Mouse (Mus musculus) CD4-positive helper T cell, adult 2 months (primary cell): ENCODE measurements around the gene Piwil4.
"Not testable (repeated sequence)": the region's sequence is repeated elsewhere in the genome, so short reads cannot be mapped to it uniquely, and the experiment has no call there.

Experiments
- DNase-seq: peaks from one replicate; pipeline ENCODE4 v3.0.0-alpha.2; 2012; ENCODE audit warnings: low read depth, missing footprints, low spot score

Gene Piwil4

DNA sequence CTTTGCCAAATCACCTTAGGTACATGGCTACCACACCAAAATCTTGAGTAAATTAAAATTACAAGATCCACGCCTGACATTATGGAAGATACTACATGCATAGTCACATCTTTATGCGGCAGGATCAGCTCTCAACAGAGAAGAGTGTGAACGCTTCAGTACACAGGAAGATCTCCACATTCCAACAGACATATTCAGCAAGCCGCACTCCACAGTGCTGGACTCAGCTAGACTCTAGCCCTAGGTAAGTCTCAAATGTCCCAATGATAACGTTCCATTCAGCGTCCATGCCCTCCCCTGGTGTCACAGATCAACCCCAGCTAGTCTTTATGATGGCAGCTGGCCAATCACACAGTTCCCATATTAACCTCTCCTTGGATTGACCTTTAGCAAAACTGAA, 14.5 kb downstream of the Piwil4 start:
- DNase-seq: no peak

DNA sequence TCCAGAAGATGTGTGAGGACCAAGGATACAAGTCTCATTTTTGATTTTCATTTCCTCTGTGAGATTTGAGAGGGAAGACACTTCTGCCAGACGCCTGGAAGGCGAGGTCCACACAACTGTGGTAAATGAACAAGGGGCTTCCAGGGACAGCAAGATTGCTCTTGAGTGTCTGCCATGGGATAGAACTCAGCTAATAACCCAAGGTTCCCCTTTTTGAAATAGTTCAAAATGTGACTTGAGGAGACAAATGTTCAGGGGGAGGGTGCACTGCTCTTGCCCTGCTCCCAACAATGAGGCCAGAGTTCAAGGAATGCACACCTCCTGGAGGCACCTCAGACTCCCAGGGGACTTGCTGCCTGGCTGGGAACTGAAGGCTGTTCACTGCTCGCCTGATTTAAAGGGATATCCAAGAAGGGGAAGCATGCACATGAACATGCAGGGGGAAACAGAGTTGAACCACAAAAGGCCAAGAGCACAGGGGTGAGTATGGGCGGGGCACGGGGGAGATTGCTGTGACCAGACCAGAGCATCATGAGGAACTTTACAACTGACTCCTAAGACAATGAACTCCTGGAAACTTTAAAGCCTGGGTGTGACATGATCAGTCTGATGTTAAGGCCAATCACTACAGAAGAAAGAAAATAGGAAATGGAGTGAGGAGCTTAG, 15.6 kb downstream of the Piwil4 start:
- no peak for DNase-seq

GRCm38 (mm10) chr9:14721610-14722009, 18.9 kb downstream of the Piwil4 start:
- no peak for DNase-seq

- DNase-seq: no peak
Measured at GRCm38 (mm10) chr9:14720384-14720783, 20.1 kb downstream of the Piwil4 start.

- DNase-seq: no peak
Measured at GRCm38 (mm10) chr9:14718332-14718691, 22.2 kb downstream of the Piwil4 start.

DNA sequence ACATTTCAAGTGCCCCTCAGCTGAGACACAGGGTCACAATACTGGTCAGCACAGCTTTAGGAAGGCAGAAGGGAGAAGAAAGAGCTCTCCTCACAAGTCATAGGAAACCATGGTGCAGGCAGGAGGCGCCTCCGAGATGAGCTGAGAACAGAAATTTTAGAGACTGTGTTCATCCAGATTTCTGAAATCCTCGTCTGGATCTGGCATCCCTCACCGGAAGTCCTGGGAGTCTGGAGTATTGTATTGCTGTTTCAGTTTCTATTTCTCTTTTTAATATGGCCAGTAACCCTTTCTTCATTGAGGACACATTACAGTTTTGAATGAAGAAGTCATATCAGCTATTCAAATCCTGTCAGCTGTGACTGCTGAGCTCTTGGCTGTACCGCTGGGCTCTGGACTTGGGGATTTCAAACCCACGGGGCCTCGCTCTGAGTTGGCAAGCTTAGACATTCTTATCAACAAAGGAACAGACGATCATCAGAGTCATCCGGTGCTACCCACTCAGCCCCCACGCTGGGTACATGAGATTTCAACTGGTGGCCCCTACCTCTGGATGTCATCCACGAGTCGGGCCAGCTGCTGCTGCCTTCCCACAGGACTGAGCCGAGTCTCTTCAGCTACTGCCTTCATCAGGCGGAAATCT, 22.7 kb downstream of the Piwil4 start:
- no peak for DNase-seq

GRCm38 (mm10) chr9:14715258-14715657, 25.3 kb downstream of the Piwil4 start:
- no peak for DNase-seq

GRCm38 (mm10) chr9:14710910-14711309, 29.6 kb downstream of the Piwil4 start:
- no peak for DNase-seq

- no peak for DNase-seq
Measured at GRCm38 (mm10) chr9:14705321-14706162, 35.0 kb downstream of the Piwil4 start.

GRCm38 (mm10) chr9:14700795-14701194, 39.7 kb downstream of the Piwil4 start:
- DNase-seq: not testable (repeated sequence)

GRCm38 (mm10) chr9:14699288-14699640, 41.3 kb downstream of the Piwil4 start:
- DNase-seq: no peak

DNA sequence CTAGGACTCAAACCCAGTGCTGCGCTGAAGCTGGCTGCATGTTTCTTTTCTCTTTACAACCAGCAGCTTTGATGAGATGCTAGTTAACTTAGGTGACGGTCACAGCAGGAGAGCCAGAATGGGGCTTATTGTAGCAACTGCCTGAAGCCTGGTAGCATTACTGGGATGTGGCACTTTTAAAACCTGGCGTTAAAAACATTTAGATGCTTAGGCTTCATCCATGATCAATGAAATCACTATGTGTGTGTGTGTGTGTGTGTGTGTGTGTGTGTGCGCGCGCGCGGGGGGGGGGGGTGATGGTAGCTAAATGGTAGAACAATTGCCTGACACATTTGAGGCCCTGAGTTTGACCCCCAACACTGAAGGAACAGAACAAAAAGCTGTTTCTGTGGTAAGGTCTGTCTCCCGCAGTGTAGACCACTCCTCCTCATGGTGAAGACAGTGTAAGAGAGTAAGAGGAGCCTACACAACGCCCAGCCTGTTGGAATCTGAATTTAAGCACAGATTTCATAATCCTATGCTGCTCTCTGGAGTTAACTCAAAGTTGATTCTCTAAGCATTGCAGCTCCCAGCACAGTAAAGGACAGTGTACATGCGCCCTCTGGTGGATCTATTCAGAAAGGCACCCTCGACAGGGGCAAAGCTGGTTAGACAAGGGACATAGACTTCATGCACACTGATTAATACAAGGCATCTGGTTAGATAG, 41.8 kb downstream of the Piwil4 start:
- DNase-seq: peak; percentile 62

DNA sequence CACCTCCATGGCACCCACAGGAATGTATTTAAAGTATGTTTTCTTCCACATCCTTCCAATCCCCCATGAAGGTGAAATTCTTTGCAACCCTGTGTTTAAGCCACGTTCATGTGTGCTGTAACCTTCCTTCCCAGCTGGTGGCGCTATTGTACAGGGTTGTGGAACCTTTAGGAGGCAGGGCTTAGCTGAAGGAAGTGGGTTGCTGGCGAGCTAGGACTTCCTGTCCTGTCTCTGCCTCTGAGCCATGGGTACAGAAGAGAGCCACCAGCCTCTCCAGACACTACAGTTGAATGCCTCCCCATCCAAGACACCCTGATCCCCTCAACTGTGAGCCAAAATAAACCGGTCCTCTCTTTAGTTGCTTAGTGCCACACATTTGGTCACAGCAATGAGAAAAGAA, 42.6 kb downstream of the Piwil4 start:
- peak; percentile 28 for DNase-seq

- DNase-seq: no peak
Measured at GRCm38 (mm10) chr9:14689376-14690108, 51.0 kb downstream of the Piwil4 start.

GRCm38 (mm10) chr9:14684363-14684762, 56.2 kb downstream of the Piwil4 start:
- no peak for DNase-seq

DNA sequence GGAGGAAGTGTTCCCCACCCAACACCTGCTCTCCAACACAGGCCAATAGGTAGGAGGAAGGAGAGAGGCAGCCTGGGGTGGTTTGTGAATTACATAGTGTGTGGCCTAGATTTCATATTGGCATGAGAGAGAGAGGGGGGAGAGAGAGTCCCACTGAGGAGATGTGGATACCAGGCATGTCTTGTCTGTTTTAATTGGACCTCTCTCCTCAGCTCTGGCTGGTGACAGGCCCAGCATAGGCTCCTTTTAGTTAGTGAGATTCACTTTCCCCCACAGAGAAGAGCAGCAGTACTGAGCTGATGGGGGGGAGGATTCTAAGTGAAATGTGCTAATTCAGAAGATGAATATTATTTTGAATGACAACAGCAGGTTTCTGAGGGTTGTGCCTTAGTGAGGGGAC, 57.8 kb downstream of the Piwil4 start:
- no peak for DNase-seq

GRCm38 (mm10) chr9:14680584-14680983, 59.9 kb downstream of the Piwil4 start:
- no peak for DNase-seq

DNA sequence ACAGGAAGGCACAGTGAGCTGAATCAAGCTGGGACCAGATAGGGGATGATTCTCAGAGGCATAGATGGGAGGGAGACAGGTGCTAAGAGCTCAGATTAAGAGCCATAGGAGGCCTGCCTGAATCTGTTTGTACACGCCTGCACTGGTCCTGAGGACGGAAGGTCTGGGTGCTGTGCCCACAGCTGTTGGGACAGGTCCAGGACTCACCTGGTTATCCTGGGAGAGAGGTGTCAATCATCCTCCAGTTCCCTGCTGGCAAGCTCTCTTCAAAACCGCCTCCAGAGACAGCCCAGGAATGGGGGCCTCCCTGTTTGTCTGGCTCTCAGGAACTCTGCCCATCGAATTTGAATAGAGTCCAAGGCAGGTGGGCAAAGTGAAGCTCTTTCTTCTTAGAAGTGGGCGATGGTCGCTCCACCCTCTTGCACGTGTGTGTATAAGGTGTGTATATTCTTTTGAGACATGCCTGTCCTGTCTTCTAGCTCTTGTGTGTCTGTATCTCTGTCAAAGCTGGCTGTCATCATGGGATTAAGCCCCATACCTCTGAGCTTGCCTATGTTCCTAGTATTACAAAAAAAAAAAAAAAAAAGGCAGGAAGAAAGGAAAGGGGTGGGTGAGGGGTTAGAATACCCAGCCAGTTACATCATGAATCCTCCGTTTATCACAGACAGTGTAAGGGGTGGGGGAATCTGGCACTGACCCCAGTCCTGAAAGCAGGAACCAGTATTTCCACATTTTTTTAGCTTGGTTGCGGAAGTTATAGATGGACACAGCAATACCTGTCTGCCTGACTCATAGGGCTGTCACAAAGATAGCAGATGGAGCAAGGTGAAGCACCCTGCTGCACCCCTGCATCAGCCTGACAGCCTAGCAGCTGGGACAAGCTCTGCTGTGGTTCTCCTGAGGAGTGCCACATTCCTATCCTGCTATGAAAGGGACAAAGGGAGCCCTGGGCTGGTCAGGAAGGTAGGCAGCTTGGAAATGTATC, 64.5 kb downstream of the Piwil4 start:
- no peak for DNase-seq

DNA sequence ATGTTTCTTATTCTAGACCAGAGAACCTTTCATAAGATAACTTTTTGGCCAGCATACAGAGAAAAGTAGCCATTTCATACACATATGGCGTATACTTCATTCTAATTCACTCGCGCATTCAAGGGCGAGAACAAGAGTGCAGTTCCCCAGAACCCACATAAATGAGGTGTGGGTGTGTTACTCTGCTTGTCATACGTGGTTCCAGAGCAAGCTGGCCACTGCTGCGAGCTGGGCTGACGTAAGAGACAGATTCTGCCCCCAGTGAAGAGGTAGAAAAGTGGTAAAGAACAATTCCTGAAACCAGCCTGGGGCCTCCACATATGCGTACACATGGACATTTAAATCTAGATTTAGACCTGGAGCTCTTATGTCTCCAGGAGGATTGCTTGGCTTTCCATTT, 66.0 kb downstream of the Piwil4 start:
- DNase-seq: no peak

GRCm38 (mm10) chr9:14673109-14673508, 67.4 kb downstream of the Piwil4 start:
- DNase-seq: no peak
